Mouse (Mus musculus): Measurements from ENCODE around the gene Anxa3.

- no peak for TF ChIP-seq POLR2A (IDR thresholded peaks at IDR 0.05; ENCODE audit: control insufficient read depth, extremely low read depth, insufficient read depth, low read length, poor library complexity)
- no peak for TF ChIP-seq CTCF (IDR thresholded peaks at IDR 0.05; ENCODE audit: borderline replicate concordance, control insufficient read depth, extremely low read depth, insufficient read depth, low read length, poor library complexity)
These were observed 717 bp upstream of the Anxa3 start for GRCm38 (mm10) chr5:96792422-96792821.
